ENCODE assay signal across 8 mouse cellular contexts in genomic region chr17:6108175-6108574, GRCm38 (mm10). TPM values are rescaled to one million over a fixed set of nuclear protein-coding genes. Genes with fewer than 3 reads are reported as not detected.
DNase-seq lines count a peak whose midpoint lies in the region; ATAC-seq and TF ChIP-seq lines count a peak whose summit lies in the region.

No protein-coding gene starts in this region.

- peak overlapping the region; percentile 78 for H3K4me2 ChIP-seq in heart, embryonic 12.5 days
- H3K4me2 ChIP-seq in limb, embryonic 15.5 days, result peak overlapping the region; percentile 67
- H3K4me2 ChIP-seq in stomach, postnatal 0 days (replicated peaks; ENCODE audit: low read depth), result peak overlapping the region; percentile 77

- no peak for DNase-seq in testis, postnatal 10 days (ENCODE audit: low spot score)
- no peak for DNase-seq in stomach, postnatal 0 days (ENCODE audit: low spot score)
- no peak for DNase-seq in layer of hippocampus, adult 9-11 months
- no peak for DNase-seq in left cerebral cortex, postnatal 25 days (ENCODE audit: low spot score in 2 of 2)
- no peak for DNase-seq in urinary bladder, postnatal 25 days (ENCODE audit: low spot score)

- WGBS in heart, embryonic 12.5 days, result 60% methylated on average over 7 of the region's 7 CpGs
- WGBS in limb, embryonic 15.5 days, result 41% methylated on average over 7 of the region's 7 CpGs
- 46% methylated on average over 7 of the region's 7 CpGs for WGBS in stomach, postnatal 0 days

- intact Hi-C loops in left cerebral cortex, postnatal 25 days (cut with DNase I), result loop anchor here (5.0 to 10.0 kb wide), 2 partner anchors 74 to 107 kb away; no protein-coding TSS in a partner anchor

- H3K9ac ChIP-seq in heart, embryonic 12.5 days, result peak overlapping the region; percentile 99
- H3K9ac ChIP-seq in limb, embryonic 15.5 days, result no peak overlapping the region
- peak overlapping the region; percentile 98 for H3K9ac ChIP-seq in stomach, postnatal 0 days (ENCODE audit: low read length)

- H3K27me3 ChIP-seq in testis, adult 2 months (ENCODE audit: control insufficient read depth, insufficient read depth, low read length), result no peaks in the 10 kb centered on the region
- 0 out of 2 replicates have a peak, but pooled peaks cover 12% of the 10 kb centered on the region for H3K27me3 ChIP-seq in heart, embryonic 12.5 days (replicated peaks)
- no peaks in the 10 kb centered on the region for H3K27me3 ChIP-seq in limb, embryonic 15.5 days
- H3K27me3 ChIP-seq in stomach, postnatal 0 days (ENCODE audit: control insufficient read depth, insufficient read depth, low read length), result no peaks in the 10 kb centered on the region

- no peak for TF ChIP-seq POLR2A in testis, adult 2 months (IDR thresholded peaks at IDR 0.05; ENCODE audit: control insufficient read depth, low read depth, low read length)

- H3K9me3 ChIP-seq in heart, embryonic 12.5 days (replicated peaks), result no peaks in the 10 kb centered on the region
- H3K9me3 ChIP-seq in limb, embryonic 15.5 days, result no peaks in the 10 kb centered on the region
- H3K9me3 ChIP-seq in stomach, postnatal 0 days (ENCODE audit: control insufficient read depth, low read length), result no peaks in the 10 kb centered on the region

- peaks cover 2% of the 10 kb centered on the region for H3K4me1 ChIP-seq in testis, adult 2 months (ENCODE audit: control insufficient read depth, insufficient read depth, low read length)
- peaks cover 24% of the 10 kb centered on the region for H3K4me1 ChIP-seq in heart, embryonic 12.5 days (replicated peaks)
- H3K4me1 ChIP-seq in limb, embryonic 15.5 days, result peaks cover 18% of the 10 kb centered on the region
- H3K4me1 ChIP-seq in stomach, postnatal 0 days (replicated peaks; ENCODE audit: control insufficient read depth, insufficient read depth), result peaks cover 6% of the 10 kb centered on the region; the same call in 1 of the 2 replicates

- peak overlapping the region; percentile 92 for H3K4me3 ChIP-seq in testis, adult 2 months (ENCODE audit: control insufficient read depth, low read depth, low read length)
- peak overlapping the region; percentile 100 for H3K4me3 ChIP-seq in heart, embryonic 12.5 days
- H3K4me3 ChIP-seq in limb, embryonic 15.5 days, result peak overlapping the region; percentile 91
- H3K4me3 ChIP-seq in stomach, postnatal 0 days (ENCODE audit: low read depth, low read length), result peak overlapping the region; percentile 79

- H3K36me3 ChIP-seq in testis, adult 2 months (ENCODE audit: control insufficient read depth, insufficient read depth, low read length), result 0 out of 2 replicates have a peak, but pooled peaks cover 2% of the 10 kb centered on the region
- peaks cover 6% of the 10 kb centered on the region for H3K36me3 ChIP-seq in heart, embryonic 12.5 days
- 0 out of 2 replicates have a peak, but pooled peaks cover 9% of the 10 kb centered on the region for H3K36me3 ChIP-seq in limb, embryonic 15.5 days
- no peaks in the 10 kb centered on the region for H3K36me3 ChIP-seq in stomach, postnatal 0 days (ENCODE audit: control insufficient read depth, insufficient read depth, low read length)

- H3K27ac ChIP-seq in testis, adult 2 months (ENCODE audit: control insufficient read depth, insufficient read depth, low read depth, low read length), result peak overlapping the region; percentile 24; the same call in 1 of the 2 replicates
- 0 out of 2 replicates have a peak overlapping the region, but pooled peaks have one; percentile 97 for H3K27ac ChIP-seq in heart, embryonic 12.5 days (ENCODE audit: poor library complexity, severe bottlenecking)
- 0 out of 2 replicates have a peak overlapping the region, but pooled peaks have one; percentile 95 for H3K27ac ChIP-seq in limb, embryonic 15.5 days
- H3K27ac ChIP-seq in stomach, postnatal 0 days (replicated peaks), result 0 out of 2 replicates have a peak overlapping the region, but pooled peaks have one; percentile 20

- no peak for TF ChIP-seq EP300 in stomach, postnatal 0 days (optimal IDR thresholded peaks at IDR 0.05)

- no peak for TF ChIP-seq CTCF in testis, adult 2 months (IDR thresholded peaks at IDR 0.05; ENCODE audit: control insufficient read depth, insufficient read depth, insufficient replicate concordance, low read depth, low read length)
- no peak for TF ChIP-seq CTCF in stomach, postnatal 0 days (IDR thresholded peaks at IDR 0.05; ENCODE audit: low read depth)

- ATAC-seq in heart, embryonic 12.5 days (ENCODE audit: insufficient number of reproducible peaks, low FRiP score), result no peak
- no peak for ATAC-seq in limb, embryonic 15.5 days (ENCODE audit: insufficient number of reproducible peaks, low FRiP score, low TSS enrichment, low read depth)
- no peak for ATAC-seq in stomach, postnatal 0 days (ENCODE audit: low FRiP score, low TSS enrichment)

RNA-seq across cellular contexts. Expression of gene Tulp4, which starts 1.9 kb away (rescaled TPM):
- 179 and 200 TPM in 2 replicates for polyA plus RNA-seq in testis, adult 2 months (2012; rRNA removed)
- 48.9 and 59.4 TPM in 2 replicates for polyA plus RNA-seq in heart, embryonic 12.5 days (2016; fragmentation: Nextera tagmentation; extraction: Ambion mirVana)
- polyA plus RNA-seq in limb, embryonic 15.5 days (2015; fragmentation: Nextera tagmentation; extraction: Ambion mirVana), result 81.4 and 84.0 TPM in 2 replicates
- 33.6 and 39.3 TPM in 2 replicates for polyA plus RNA-seq in stomach, postnatal 0 days (2015; fragmentation: Nextera tagmentation; extraction: Ambion mirVana)
- total RNA-seq in left cerebral cortex, postnatal 25 days (2021), result 100 to 1,000 TPM; 263 to 279 TPM

RNA-seq across cellular contexts. Expression of gene Gtf2h5, which starts 28.6 kb away (rescaled TPM):
- polyA plus RNA-seq in testis, adult 2 months (2012; rRNA removed), result 12.0 and 13.5 TPM in 2 replicates
- polyA plus RNA-seq in heart, embryonic 12.5 days (2016; fragmentation: Nextera tagmentation; extraction: Ambion mirVana), result 142 and 147 TPM in 2 replicates
- 156 and 167 TPM in 2 replicates for polyA plus RNA-seq in limb, embryonic 15.5 days (2015; fragmentation: Nextera tagmentation; extraction: Ambion mirVana)
- polyA plus RNA-seq in stomach, postnatal 0 days (2015; fragmentation: Nextera tagmentation; extraction: Ambion mirVana), result 128 and 141 TPM in 2 replicates
- total RNA-seq in left cerebral cortex, postnatal 25 days (2021), result 100 to 1,000 TPM; 117 to 120 TPM

RNA-seq across cellular contexts. Expression of gene Serac1, which starts 28.6 kb away (rescaled TPM):
- polyA plus RNA-seq in testis, adult 2 months (2012; rRNA removed), result 7.9 and 8.6 TPM in 2 replicates
- polyA plus RNA-seq in heart, embryonic 12.5 days (2016; fragmentation: Nextera tagmentation; extraction: Ambion mirVana), result 5.1 and 5.7 TPM in 2 replicates
- polyA plus RNA-seq in limb, embryonic 15.5 days (2015; fragmentation: Nextera tagmentation; extraction: Ambion mirVana), result 4.6 and 6.2 TPM in 2 replicates
- 1.4 and 1.5 TPM in 2 replicates for polyA plus RNA-seq in stomach, postnatal 0 days (2015; fragmentation: Nextera tagmentation; extraction: Ambion mirVana)
- total RNA-seq in left cerebral cortex, postnatal 25 days (2021), result 10 to 100 TPM; 17.1 to 18.7 TPM

Comparison
In these comparisons a context has a peak if more than half of its experiments do, and no peak if none do; other contexts are left out.
1. H3K27ac ChIP-seq: peak in every context shown above with its lines; median percentile 97 in heart, embryonic 12.5 days; 95 in limb, embryonic 15.5 days; 24 in testis, adult 2 months; 20 in stomach, postnatal 0 days.